Mouse (Mus musculus): Measurements from ENCODE around the gene Mgarp.
"Not testable (repeated sequence)": the region's sequence is repeated elsewhere in the genome, so short reads cannot be mapped to it uniquely, and the experiment has no call there.

Gene Mgarp
- long read RNA-seq, experiment 1, transcript Mgarp-202 (4 exons, 1,409 nt) = minor isoform, 241 of 2,258 reads
- long read RNA-seq, experiment 1, transcript Mgarp-201 (4 exons, 1,232 nt) = major isoform, 1,953 of 2,258 reads
- long read RNA-seq, experiment 1, partial matches to known transcripts = 18 of 2,258 reads
- long read RNA-seq, experiment 1, other reads (novel, unspliced or antisense) = 45 of 2,258 reads
- long read RNA-seq, experiment 2, transcript Mgarp-201 (4 exons, 1,232 nt) = major isoform, 3,191 of 3,671 reads
- long read RNA-seq, experiment 2, transcript Mgarp-202 (4 exons, 1,409 nt) = minor isoform, 351 of 3,671 reads
- long read RNA-seq, experiment 2, partial matches to known transcripts = 45 of 3,671 reads
- long read RNA-seq, experiment 2, other reads (novel, unspliced or antisense) = 80 of 3,671 reads

DNA sequence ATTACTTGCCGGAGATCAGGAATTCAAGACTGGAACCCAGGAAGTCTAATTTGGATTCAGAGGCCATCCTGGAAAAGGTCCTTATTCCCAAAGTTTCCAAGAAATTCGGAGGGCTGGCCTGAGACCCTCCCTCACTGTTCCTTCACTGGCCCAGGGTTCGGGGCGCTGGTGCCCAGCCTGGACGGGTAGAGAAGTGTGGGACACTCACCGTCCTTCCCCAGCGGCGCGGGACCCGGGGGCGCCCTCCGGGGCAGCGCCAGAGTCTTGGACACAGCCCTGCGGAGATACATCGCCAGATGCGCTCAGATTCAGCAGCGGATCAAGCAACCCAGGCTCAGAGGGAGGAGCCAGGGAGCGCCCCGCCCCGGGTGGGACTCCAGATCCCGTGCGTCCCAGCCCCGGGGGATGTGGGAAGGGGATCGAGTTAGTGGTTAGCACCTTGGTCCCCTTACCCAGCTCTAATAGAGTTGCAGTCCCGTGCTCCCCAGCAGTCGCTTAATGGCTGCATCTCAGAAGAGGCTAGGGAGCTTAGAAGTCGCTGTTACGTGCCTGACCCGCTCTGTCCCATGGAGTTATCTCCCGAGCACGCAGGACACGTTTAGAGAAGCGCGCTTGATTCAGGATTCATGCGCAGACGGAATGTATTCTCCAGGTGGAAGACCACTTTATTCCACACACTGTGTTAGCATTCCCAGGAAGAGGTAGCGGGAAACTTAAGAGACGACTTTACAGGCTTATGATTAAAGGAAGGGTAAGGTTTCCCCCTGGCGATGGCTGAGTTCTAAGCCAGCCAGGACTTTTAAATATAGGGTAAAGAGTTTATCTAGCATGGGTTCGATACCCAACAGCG, at the start of gene Mgarp:
TSS of gene Mgarp (minus strand) at position 520 of the 850 bp plus-strand sequence.
- intact Hi-C loops (cut with DNase I) = no loop called here

DNA sequence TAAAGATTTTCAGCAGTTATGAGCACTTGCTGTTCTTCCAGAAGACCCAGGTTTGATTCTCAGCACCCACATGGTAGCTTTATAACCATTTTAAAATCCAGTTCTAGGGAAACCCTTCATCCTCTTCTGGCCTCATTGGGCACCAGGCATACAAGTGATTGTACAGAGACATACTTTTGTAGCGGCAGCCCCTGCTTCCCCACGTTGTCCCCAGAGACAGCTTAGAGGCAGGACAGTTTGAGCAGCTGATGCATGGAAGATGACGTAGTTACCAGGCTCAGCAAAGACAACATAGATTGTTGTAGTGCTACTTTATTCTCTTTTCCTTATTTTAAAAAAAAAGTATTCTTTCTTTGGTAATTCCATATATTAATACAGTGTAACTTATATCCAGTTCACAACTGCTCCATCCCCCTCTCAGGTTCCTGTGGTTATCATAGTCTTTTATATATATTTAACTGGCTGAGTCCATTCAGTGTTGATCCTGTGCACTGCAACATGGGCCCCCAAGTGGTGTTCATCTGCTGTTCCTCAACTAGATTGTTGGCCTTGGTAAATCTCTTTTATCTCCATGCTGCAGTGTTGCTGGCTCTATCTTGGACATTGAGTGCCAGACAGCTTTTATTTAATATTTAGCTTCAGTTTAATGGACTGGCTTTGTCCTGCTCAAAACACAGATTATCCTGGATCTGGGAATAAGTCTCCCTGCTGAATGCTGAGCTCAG, 38.5 kb upstream of the Mgarp start:
- intact Hi-C loops (cut with DNase I) = loop anchor here (5.0 kb wide), 1 partner anchor 37 kb away; no protein-coding TSS in a partner anchor

DNA sequence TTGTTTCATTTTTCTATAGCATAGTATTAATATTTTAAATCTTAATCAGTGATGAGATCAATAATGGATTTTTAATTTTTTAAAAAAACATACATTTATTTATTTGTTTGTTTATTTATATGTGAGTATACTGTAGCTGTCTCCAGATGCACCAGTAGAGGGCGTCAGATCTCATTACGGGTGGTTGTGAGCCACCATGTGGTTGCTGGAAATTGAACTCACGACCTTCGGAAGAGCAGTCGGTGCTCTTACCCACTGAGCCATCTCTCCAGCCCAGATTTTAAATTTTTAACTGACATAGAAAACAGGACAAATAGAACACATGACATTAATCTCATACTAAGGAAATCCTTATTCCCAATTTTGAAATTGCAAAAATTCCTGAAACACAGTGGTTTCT, 37.8 kb upstream of the Mgarp start:
- intact Hi-C loops (cut with DNase I) = not testable (repeated sequence)

DNA sequence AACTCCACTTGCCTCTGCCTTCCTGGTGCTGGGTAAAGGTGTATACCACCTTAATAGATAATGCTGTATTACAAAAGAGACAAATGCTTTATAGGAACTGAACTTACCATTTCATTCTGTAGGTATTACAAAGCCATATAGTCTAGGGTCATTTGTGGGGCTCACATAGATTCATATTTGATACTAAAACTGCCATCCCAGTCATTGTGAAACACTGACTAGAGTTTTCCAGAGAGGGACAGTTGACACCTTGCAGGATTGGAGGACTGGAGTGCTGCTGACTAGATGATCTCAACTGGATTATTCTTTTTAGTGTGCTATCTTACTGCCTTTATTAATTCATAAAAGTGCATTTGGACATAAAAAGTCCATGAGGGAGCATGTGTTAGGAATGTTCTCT, 28.9 kb upstream of the Mgarp start:
- intact Hi-C loops (cut with DNase I) = no loop called here

DNA sequence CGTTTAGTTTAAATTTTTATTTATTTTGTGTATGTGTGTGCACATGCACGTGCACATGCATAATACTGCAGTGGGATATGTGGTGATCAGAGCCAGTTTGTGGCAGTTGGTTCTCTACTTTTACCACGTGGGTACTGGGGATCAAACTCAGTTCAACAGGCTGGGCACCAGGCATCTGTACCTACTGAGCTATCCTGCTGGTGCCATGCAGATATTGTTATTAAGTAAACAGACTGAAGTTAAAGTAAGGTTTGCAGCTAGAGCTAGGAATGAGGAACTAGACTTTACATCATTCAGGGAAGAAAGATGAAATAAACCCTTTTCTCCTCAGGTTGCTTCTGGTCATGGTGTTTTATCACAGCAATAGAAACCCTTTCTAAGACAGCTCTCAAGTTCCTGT, 25.4 kb upstream of the Mgarp start:
- intact Hi-C loops (cut with DNase I) = no loop called here

DNA sequence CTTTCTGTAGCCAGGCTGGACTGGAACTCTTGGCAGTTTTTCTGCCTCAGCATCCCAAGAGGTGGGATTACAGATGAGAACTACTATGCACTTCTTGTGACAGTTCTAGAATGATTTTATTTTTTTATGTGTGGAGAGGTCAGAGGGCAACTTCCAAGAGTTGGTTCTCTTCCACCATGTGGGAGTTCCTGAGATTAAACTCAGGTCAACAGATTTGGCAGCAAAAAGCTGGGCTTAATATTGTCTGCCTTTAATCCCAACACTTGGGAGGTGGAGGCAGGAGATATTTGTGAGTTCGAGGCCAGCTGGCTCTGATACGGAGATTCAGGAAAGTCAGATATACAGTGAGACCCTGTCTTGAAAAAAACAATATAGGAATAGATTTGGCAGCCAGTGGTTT, 21.4 kb upstream of the Mgarp start:
- intact Hi-C loops (cut with DNase I) = no loop called here

DNA sequence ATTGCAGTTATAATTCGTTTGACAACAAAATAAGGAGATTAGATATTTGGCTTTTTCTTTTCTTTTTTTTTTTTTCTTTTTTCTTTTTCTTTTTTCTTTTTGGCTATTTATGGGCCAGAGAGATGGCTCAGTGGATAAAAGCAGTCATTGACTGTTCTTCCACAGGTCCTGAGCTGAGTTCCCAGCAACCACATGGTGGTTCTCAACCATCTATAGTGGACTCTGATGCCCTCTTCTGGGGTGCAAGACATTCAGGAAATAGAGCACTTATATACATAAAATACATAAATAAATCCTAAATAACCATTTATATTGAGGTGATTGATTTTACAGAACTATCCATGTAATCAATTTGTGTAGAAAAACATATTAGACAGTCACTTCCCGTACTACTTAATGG, 20.9 kb upstream of the Mgarp start:
- intact Hi-C loops (cut with DNase I) = no loop called here

DNA sequence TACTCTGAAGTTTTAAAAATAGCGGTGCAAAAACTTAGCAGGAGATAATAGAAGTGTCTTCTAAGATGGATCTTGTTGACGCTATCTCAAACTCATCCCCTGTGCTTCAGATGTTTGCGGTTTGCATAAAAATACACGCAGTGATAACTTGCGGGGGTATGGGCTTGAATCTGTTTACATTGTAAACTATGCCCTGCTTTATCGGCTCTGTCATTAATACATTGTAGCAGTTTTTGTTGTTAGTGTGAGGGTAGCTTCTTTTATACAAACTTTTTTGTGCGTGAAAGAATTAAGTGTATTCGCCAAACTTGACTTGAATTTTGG, 20.6 kb upstream of the Mgarp start:
- intact Hi-C loops (cut with DNase I) = no loop called here

DNA sequence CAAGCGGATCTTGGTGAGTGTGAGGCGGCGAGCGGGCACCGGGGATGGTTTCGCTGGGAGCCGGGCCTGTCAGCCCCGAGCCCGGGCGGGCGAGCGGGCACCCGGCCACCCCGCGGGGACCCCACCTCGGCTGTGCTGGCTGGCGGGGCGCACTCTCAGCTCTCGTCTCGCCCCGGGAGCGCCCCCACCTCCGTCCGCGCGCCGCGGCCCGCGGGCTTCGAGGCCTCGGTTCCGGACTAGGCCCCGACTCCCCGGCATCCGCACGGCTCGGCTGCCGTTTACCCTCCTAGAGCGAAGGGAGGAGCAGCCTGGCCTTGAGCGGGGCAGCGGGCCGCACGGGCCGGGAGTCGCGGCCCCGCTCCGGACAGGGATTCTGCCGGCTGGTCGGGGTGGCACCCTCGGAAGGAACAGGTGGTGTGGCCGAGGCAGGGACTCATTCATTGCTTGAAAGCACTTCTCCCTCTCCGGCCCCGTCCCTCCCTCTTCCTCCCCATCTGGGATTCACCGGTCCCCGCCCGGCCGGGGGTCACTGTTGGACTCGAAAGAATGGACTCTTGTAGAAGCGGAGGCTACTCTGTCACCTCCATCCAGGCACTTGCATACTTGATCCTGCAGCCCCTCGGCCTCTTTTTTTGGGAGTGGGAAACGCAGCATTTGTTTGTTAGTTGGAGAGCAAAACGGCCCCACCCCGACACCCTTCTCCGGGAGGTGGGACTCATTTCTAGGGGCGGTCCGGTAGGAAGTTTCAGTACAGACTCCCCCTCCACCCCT, 20.0 kb upstream of the Mgarp start:
- intact Hi-C loops (cut with DNase I) = no loop called here

DNA sequence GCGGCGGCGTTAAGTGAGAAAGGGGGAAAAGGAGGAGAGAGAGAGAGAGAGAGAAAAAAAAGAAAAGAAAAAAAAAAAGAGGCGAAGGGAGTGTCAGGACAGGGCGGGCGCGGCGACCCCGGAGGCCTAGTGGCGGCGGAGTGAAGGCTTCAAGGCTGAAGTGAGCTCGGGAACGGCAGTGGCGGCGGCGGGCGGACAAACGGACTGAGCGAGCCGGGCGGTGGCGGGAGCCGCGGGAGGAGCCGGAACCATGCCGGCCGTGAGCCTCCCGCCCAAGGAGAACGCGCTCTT, 19.5 kb upstream of the Mgarp start:
- intact Hi-C loops (cut with DNase I) = no loop called here

DNA sequence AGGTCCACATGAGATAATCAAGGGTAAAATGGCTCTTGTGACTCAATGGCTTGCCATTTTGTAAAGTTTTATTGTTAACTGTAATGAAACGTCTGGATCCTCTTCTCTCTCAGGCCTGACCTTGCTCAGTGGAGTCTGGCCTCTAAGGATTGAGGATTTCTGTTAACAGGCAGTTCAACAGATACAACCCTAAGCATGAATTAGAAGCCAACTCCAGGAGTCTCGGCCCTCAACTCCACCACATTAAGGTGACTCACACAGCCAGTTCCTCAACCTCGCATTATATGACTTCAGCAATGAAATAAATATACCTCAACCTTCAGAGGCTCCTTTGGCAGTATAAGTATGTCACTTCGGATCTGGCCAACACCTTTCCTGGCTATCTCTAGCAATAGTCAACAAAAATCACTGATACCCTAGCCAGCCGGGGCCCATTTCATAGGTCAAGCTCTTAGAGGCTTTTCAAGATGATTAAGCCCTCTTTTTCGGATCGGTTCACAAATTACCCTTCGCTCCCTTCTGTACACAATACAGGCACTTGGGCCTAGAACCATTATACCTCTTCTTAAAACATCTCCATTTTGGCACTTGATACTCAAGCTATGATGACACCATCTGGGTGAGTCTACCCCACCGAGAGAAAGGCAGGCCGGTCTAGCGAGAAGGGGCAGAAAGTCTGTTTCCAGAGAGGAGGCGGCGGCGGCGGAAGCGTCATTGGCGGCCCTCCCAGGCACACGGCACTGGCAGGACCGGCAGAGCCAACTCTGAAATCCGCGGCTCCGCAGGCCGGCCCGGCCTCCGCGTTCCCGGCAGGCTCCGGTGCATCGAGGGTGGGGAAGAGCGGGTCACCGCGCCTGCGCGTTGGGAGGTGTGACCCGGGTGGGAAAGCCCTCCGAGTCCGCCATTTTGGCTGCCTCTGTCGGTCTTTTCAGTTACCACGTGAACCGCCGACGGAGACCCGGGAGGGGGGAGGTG, 18.8 kb upstream of the Mgarp start, which contains the start of gene Naa15:
TSS of gene Naa15 (plus strand) at position 51 of the 975 bp plus-strand sequence.
- intact Hi-C loops (cut with DNase I) = no loop called here

DNA sequence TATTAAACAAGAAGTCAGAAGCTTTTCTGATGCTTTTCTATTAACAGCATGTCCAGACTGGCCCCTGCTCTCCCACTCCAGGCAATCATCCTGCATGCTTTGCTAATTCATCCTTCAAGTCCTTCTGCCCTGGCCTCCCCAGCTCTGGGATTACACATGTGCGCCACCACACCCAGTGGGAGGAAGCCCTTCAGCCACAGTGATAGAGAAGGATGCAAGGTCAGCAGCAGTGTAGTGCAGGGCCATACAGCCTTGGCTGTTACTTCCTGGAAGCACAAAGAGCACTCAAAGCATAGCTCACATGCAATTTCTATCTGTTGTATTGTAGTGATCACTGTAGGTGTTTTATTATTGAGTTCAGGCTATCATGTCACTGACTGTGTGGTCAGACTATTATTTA, 16.7 kb upstream of the Mgarp start:
- intact Hi-C loops (cut with DNase I) = no loop called here

DNA sequence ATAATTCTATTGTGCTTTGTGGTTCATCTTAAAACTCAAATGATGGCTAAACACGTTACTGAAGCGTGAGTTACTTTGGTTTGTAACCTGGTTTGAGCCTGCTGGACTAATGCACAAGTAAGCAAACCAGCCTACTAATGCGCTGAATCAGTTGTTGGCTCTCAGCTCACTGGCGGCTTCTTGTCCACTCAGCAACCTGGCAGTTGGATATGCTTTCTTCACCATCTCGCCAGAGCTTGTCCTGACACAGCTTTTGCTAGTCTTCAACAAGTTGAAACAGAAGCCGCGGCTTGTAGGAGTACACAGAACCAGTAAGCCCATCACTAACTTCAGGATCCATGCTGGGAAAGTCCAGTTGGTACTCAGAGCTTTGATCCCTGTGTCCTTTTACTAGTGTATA, 15.9 kb upstream of the Mgarp start:
- intact Hi-C loops (cut with DNase I) = no loop called here

DNA sequence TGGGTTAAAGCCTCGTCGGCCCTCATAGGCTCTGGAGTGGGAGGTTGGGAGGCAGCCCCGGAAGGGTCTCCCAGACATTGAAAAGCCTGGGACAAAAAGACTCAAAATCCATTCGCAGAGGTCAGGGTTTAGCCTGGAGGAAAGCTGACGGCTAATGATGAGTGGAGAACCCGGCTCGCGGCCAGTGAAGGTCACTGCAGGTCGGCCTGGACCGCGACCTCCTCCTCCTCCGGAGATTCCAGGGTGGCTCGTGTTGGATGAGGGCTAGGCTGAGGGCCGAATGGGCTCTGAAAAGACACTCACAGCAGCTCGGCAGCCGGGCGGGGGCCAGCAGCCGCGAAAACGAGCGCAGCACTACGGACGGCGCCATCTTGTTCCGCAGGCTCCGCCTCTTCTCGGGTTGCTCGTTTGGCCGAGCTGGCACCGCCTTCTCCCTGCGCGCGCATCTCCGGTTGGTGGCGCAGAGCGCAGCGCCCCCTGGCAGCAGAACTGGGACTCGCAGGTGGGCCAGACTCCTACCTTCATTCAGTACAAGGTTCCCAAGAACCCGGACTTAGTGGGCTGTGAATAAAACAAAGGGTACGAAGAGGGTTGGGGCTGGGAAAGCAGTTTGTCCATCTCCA, 12.1 kb upstream of the Mgarp start, which contains the start of gene Ndufc1:
TSS of gene Ndufc1 (minus strand) at position 428 of the 623 bp plus-strand sequence.
- intact Hi-C loops (cut with DNase I) = loop anchor here (2.0 kb wide), 1 partner anchor 34 kb away; no protein-coding TSS in a partner anchor

DNA sequence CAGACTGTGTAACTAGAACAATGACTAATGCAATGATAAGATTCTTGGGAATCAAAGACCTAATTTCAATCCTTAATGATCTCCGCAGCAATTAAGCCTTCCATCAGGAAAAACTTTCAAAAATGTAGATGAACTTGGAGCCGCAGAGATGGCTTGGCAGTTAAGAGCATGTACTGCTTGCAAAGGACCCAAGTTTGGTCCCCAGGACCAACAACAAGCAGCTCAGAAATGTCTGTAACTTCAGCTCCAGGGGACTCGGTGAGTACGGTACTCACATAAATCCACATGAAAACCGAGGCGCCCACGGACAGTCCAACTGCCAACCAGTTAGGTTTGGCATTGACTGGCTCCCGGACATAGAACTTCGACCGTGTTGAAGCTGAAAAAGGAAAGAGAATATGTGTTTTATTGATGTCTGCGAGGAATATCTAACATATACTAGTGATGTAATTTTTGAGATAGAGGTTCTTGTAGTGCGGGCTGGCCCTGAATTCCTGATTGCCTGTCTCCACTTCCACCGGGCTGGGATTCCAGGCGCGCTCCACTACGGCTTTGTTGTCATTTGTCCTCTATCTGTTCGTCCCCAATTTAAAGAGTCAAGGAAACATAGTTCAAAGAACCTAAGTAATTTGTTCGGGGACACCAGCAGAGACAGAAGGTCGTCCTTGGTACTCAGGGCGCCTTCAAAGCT, 11.5 kb upstream of the Mgarp start:
- intact Hi-C loops (cut with DNase I) = loop anchor here (2.0 kb wide), 1 partner anchor 33 kb away; no protein-coding TSS in a partner anchor

DNA sequence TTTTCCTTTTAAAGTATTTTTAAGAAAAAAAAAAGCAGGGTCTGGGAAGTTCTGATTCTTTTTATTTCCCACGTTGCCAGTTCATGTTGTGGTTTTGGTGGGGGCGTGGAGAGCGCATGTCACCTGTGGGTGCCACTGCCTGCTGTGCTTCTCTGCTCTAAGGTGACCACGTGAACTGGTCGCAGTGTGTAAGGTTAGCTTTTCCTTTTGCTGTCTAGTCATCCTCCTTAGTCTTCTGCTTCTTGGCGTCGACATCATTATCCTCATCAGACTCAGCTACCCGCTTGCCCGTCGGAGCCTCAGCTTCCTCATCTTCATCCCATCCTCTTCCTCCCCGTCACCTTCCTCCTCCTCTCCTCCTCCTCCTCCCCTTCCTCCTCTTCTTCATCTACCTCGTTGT, 6.1 kb upstream of the Mgarp start:
- intact Hi-C loops (cut with DNase I) = no loop called here

DNA sequence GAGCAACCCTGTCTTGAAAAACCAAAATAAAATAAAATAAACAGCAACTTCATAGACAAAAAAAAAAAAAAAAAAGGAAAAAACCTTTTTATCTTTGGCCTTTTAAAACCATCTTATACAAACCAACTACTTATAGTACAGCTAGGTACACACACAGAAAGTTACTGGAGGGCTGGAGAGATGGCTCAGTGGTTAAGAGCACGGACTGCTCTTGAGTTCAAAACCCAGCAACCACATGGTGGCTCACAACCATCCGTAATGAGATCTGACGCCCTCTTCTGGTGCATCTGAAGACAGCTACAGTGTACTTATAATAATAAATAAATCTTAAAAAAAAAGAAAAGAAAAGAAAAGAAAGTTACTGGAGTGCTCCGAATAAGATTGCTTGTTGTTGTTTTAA, 5.5 kb upstream of the Mgarp start:
- intact Hi-C loops (cut with DNase I) = not testable (repeated sequence)

DNA sequence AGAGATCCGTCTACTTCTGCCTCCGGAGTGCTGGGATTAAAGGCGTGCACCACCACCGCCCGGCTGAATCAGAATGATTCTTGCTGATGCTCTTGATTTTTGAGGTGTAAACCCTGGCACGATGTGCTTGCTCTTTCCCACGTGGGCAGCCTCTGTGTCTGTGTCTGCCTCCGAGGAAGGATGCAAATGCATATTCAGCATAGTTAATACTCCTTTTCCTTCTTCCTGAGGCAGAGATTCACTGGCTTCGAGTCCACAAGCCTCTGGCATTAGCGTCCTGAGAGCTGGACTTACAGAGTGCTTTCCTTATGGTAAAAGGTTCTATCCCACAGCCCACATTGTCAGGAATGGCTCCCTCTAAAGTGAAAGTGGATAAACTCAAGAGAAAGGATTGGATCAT, 4.1 kb upstream of the Mgarp start:
- intact Hi-C loops (cut with DNase I) = no loop called here

DNA sequence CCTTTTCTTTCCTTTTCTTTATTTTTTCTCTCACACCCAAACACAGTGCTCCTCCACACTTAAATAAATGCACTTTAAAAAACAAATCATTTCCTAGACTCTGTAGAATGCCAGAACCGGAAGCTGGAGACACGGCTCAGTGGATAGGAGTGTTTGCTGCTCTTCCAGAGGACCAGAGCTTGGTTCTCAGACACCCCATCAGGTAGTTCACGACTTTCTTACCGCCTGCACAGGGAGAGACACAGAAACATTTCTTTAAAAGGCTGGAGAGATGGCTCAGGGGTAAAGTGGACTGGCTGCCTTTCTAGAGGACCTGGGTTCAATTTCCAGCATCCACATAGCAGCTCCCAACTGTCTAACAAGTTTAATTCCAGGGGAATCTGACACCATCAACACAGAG, 3.0 kb upstream of the Mgarp start:
- intact Hi-C loops (cut with DNase I) = no loop called here

Data from adrenal gland (tissue).